Mouse (Mus musculus) kidney, postnatal 25 days (tissue): ENCODE results near the gene Mrap2.
A peak's percentile ranks its signal among the peaks of the same experiment; 100 is the strongest.

Source experiments
- DNase-seq, 2 experiments: peaks; one replicate each; pipeline ENCODE4 v3.0.0; 2021; ENCODE audit warnings: mixed read lengths in 2 of 2

The Mrap2 gene

DNA sequence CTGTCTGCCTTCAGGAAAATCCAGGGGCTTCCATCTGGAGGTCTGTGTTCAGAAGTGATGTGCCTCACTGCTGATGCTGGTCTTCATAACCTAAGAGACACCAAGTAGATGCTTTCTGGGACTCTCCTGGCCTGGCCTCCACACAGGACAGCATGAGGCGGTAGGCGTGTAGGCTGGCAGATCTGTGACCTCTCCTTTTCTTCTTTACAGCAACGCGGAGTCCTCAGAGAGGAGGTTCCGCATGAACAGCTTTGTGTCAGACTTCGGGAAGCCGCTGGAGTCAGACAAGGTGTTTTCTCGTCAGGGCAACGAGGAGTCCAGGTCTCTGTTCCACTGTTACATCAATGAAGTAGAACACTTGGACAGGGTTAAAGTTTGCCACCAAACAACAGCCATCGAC, 38.1 kb downstream of the Mrap2 start:
- no peak for DNase-seq

DNA sequence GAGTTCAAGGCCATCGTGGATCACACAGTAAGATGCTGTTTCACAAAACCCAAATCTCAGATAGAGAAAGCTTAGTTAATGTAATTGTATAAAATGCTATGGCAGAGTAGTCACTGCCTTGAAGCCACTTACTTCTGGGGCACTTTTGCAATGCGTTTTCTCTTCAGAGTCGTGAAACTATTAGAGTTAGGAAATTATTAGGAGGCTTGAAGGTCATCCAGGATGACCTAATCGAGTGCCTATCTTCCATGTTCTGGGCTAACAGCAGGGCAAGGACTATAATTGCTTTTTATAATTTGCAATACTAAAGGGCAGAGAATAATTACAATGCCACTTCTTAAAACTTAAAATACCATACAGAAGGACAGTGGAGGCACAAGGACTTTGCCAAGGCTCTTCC, 43.2 kb downstream of the Mrap2 start:
- DNase-seq, result no peak

DNA sequence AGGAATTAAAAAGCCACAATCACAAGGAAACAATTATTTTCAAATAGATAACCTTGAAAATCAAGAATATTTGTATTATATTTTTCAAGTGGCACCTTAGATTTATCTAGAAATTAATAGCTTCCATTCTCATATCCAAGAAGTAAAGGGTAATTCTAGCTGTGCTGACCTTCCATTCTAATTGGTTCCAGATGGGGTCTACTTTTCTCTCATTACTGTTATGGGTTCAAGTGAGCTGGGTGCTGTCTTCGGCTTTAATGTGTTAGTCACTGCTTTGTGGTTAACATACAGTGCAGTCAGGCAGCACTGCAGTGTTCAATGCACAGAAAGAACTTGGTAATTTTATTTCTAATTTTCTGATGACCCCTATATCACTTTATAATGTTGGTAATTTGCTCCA, 49.6 kb downstream of the Mrap2 start:
- DNase-seq, result no peak

DNA sequence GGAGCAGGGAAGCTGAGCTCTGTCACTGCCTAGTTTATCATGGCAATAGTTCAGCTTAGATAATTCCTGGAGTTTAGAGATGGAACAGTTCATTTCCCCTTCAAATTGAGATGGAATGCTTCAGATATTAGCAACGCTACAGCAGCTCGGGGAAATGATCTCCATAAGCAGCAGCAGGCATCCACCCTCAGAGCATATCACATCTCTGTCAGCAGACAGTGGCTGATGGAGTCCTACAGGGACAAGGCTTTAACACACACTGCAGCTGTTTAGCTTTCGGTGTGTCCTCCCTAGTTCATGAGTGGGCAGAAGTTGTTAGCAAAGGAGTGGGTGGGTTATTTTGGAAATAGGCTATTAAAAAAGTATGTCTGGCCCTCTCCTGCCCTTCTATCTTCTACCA, 53.2 kb downstream of the Mrap2 start:
- DNase-seq, result no peak

DNA sequence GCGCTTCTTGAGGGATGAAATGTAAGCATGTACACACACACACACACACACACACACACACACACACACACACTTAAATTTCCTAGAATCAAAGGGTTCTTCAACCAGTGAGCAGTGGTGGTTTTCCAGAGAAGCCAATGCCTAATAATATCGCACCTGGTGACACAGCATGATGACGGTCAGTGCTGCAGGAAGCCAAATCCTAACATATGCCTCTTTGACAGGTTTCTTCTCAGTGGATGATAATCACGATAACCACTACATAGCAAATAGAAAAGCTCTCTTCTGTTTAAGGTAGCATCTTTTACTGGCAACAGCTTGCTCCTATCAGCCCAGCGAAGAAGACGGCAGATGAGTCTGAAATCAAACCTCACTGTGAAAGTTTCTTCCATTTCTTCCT, 53.9 kb downstream of the Mrap2 start:
- DNase-seq, result no peak

DNA sequence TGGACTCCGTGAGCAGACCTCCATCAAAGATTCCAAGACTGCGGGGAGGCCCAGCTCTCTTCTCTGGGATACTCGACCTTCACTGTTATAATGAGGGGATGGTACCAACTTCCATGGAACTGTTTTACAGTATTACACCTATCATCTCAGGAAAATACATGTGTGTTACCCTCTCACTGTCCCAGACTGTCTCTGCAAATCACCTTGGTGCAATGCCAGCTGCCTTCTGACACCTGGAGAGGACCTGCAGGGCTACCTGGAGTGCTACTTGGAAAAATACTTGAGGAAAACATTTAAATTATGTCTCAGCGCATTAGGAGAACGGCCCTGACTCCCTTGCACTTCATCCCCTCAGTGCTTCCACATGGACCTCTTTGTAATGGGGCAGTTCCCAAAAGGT, 56.3 kb downstream of the Mrap2 start:
- DNase-seq, result no peak

DNA sequence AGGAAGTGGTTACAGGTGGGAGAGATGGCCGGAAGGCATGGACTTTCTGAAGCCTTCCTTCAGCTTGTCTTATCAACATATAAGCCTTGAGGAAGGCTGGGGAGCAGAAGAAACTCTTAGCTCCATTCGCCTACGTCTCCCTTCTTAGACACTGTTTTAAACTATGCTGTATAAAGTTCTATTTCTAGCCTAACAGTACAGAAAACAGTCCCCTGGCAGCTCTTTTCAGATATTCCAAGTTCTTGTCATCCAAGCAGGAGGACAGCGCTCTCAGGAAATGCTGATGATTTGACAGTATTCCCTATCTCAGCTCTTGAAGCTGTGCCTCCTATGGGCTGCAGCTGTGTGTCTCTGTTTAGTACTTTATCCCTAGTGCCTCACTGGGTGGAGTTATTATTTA, 56.8 kb downstream of the Mrap2 start:
- no peak for DNase-seq

DNA sequence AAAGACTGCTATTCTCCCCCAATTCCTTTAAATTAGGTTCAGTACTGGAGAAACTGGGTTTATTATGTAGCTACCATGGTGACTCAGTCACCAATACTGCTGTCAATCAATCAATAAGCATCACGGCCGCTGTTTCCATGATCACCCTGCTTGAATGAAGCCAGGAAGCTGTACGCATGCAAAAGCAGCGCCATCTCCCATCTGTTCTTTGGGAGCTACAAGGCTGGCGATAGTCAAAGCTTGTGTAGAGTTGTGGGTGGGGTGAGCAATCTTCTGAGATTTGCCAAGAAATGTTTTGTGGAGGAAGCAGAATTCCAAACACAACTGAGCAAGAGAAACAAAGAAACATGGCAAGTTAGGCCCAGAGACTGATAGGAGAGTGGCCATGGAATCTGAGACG, 58.3 kb downstream of the Mrap2 start:
- no peak for DNase-seq

DNA sequence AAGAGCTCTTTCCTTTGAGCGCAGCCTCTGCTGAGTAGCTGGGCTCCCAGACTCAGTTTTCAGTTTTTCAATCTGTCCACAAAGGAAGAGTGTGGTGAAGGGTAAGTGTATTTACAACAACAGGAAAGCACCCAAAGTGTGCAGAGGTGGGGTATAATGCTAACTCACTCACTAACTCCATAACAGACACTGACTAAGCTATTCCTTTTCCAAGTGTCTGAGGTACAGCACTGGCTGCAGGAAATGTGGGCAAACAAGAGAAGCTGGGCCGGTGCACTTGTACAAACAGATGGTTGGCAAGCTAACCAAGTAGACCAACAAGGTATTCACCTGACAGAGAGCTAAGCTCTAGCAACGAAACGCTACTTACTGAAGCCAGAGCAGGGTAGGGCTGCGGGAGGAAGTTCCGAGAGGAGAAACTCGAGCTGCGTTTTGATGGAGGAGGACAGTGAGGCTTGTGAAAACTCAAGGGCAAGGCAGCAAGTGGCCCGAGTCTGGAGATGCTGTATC, 66.8 kb downstream of the Mrap2 start:
- no peak for DNase-seq

DNA sequence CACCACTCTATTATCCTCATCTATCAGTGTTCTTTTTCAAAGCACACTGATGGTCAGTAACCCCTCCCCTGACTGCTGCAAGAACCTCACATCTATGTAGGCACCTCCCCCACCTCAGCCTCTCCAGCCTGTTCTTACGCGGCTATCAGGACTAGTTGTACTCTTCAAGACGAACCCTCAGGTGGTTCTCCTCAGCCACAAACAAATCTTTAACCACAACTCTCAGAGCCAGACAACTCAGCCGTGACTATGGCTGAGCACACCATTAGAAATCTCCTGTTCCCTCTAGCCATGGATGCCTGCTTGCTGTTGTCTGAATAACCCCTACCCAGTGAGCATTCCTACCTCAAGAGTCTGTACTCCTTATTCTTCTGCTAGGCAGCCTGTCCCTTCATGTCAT, 69.1 kb downstream of the Mrap2 start:
- DNase-seq, result peak; percentile 10 to 50
